Mouse (Mus musculus): ENCODE measurements around the gene Sel1l3. TPM values are rescaled to one million over a fixed set of nuclear protein-coding genes. Genes with fewer than 3 reads are reported as not detected.

The Sel1l3 gene
- polyA plus RNA-seq, 1 experiment from 2014 or later, result 0.05 TPM

DNA sequence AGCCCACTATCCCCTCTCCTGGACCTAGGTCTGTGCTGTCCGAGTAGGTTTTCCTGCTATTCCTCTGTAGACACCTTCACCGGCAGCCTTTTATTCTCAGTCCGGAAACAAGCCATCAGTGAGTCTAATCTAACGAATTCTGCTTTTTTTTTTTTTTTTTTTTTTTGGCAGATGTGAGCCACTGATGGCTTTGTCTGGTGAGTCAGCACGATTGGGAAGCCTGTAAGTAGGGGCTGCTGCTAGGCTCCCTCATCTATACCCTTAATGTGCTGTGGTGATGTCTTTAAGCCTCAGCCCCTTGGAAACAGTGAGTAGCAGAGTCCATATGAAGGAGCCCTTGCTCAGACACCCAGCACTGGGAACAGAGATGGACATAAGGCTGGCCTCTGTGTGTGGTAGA is 60.6 kb downstream of the Sel1l3 start:
- no peaks in the 10 kb centered on the region for H3K36me3 ChIP-seq
- H3K4me3 ChIP-seq (replicated peaks), result no peak overlapping the region
- DNase-seq (no peak), ATAC-seq (ENCODE audit: low read depth) (no peak)
- WGBS (ENCODE audit: insufficient replicate concordance), result 54% methylated on average over 5 of the region's 5 CpGs
- no peaks in the 10 kb centered on the region for H3K4me1 ChIP-seq (replicated peaks)
- no peaks in the 10 kb centered on the region for H3K9me3 ChIP-seq (replicated peaks)
- no peaks in the 10 kb centered on the region for H3K27me3 ChIP-seq
- H3K27ac ChIP-seq, result no peak overlapping the region
- H3K4me2 ChIP-seq, result no peak overlapping the region
- no peak overlapping the region for H3K9ac ChIP-seq

DNA sequence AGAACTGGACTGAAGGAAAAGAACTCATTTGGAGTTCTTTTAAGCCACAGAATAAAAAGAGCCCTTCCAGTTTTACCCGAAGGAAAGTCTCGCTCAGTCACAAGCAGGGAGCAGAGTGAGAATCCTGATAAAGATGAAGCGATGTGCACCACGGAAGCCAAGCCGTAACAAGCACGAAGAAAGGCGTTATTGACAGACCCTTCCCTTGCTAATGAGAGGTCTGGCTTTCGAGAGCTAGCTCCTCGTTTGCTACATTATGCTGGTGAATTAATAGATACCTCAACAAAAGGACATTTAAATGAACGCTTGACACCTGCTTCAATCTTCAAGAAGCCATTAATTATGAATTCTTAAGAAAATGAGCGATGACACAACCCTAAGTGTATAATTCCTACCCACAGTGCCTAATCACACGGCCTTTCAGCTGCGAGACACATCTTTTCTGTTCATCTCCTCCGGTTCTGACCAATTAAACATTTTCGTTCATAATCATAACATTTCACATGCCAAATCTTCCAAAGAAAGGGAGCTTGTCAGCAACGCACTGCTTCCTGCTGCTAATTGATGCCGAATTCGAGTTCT is 62.3 kb downstream of the Sel1l3 start:
- Histone ChIP-seq H3K4me1 (replicated peaks) (no peaks in the 10 kb centered on the region), H3K27ac (no peak overlapping the region), H3K36me3 (no peaks in the 10 kb centered on the region), H3K27me3 (no peaks in the 10 kb centered on the region), H3K9ac (no peak overlapping the region), H3K4me3 (replicated peaks) (no peak overlapping the region), H3K4me2 (no peak overlapping the region), H3K9me3 (replicated peaks) (no peaks in the 10 kb centered on the region)
- 64% methylated on average over 18 of the region's 18 CpGs for WGBS (ENCODE audit: insufficient replicate concordance)
- ATAC-seq (ENCODE audit: low read depth), result no peak
- no peak for DNase-seq

GRCm38 (mm10) chr5:53148960-53149685 is 64.6 kb downstream of the Sel1l3 start:
- no peaks in the 10 kb centered on the region for H3K4me1 ChIP-seq (replicated peaks)
- no peak overlapping the region for H3K9ac ChIP-seq
- H3K4me3 ChIP-seq (replicated peaks), result no peak overlapping the region
- no peaks in the 10 kb centered on the region for H3K9me3 ChIP-seq (replicated peaks)
- H3K4me2 ChIP-seq, result no peak overlapping the region
- 69% methylated on average over 7 of the region's 7 CpGs for WGBS (ENCODE audit: insufficient replicate concordance)
- no peak overlapping the region for H3K27ac ChIP-seq
- no peaks in the 10 kb centered on the region for H3K36me3 ChIP-seq
- ATAC-seq (ENCODE audit: low read depth) (no peak), DNase-seq (no peak)
- H3K27me3 ChIP-seq, result no peaks in the 10 kb centered on the region

DNA sequence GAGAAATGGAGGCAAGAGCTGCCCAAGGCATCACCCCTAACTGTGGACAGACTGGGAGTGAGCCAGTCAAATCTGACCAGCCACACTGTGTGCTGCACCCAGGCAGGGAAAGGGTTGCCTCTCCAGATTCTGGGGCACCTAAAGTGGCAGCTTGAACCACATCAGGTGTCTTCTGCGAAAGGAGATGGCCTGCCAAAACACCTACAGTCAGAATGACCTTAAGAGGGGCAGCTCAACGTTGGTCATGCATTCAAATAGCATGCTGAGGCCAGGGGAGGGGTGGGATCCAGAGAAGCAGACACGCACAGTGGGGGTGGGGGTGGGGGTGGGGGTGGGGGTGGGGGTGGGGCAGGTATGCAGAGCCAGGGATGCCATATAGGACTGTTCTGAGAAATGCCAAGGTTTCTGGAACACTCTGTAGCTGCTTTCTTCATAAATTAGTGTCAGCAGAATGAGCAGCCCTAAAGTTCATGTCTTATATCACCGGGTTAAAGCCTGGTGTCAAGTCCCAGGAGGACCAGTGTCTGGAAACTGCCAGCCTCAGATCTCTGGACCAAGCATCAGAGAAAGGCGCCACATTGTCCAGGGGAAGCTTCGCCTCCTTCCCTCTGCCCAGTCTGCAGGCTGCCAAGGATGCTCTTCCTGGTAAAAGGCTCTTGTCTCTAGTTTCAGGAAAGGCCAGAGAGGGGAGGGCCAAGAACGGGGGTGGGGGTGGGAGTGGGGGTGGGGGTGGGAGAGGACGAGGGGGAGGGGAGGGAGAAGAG is 65.4 kb downstream of the Sel1l3 start:
- no peaks in the 10 kb centered on the region for H3K36me3 ChIP-seq
- H3K4me2 ChIP-seq, result no peak overlapping the region
- H3K27me3 ChIP-seq, result no peaks in the 10 kb centered on the region
- ATAC-seq (ENCODE audit: low read depth) (no peak), DNase-seq (no peak)
- no peak overlapping the region for H3K27ac ChIP-seq
- no peak overlapping the region for H3K4me3 ChIP-seq (replicated peaks)
- no peaks in the 10 kb centered on the region for H3K4me1 ChIP-seq (replicated peaks)
- H3K9me3 ChIP-seq (replicated peaks), result no peaks in the 10 kb centered on the region
- H3K9ac ChIP-seq, result no peak overlapping the region
- WGBS (ENCODE audit: insufficient replicate concordance), result 45% methylated on average over 8 of the region's 8 CpGs

DNA sequence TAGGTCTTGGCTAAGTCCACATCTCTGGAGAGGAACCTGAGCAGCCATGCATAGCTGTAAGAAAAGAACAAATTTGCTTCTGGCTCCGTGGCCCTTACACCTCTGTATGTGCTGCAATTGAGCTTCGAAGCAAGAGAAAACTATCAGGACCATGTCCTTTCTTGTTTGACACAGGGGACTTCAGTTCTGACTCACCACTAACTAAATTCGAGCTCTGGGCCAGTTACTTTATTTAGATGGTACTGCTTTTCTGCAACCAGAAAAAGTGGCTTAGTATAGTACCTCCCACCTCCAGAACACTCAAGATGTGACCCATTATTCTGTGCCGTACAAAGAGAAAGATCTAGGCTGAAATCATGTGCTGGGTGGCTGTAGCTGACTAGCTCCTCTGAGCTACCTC is 66.3 kb downstream of the Sel1l3 start:
- no peaks in the 10 kb centered on the region for H3K27me3 ChIP-seq
- DNase-seq (no peak), ATAC-seq (ENCODE audit: low read depth) (no peak)
- H3K9me3 ChIP-seq (replicated peaks), result no peaks in the 10 kb centered on the region
- H3K4me1 ChIP-seq (replicated peaks), result no peaks in the 10 kb centered on the region
- WGBS (ENCODE audit: insufficient replicate concordance), result 61% methylated on average over 4 of the region's 4 CpGs
- H3K27ac ChIP-seq, result no peak overlapping the region
- no peak overlapping the region for H3K9ac ChIP-seq
- H3K4me2 ChIP-seq, result no peak overlapping the region
- H3K4me3 ChIP-seq (replicated peaks), result no peak overlapping the region
- H3K36me3 ChIP-seq, result no peaks in the 10 kb centered on the region

DNA sequence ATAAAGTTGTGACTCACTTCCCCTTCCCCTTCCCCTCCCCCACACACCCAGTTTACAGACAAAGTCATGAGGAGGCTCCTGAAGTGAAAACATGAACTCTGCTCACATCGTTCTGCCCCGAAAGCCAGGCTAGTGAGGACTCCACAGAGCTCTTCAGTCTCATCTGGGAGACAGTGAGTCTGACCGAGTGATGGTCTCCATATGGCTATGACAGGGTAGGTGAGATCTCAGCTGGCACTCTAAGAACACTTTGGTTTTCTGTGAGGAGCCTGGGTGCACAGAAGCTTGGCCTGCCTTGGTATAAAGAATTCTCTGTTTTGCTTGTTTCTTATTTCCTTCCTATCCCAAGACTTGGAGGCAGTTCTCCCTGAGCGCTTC is 67.1 kb downstream of the Sel1l3 start:
- Histone ChIP-seq H3K4me3 (replicated peaks) (no peak overlapping the region), H3K27me3 (no peaks in the 10 kb centered on the region), H3K9ac (no peak overlapping the region), H3K9me3 (replicated peaks) (no peaks in the 10 kb centered on the region), H3K4me1 (replicated peaks) (no peaks in the 10 kb centered on the region), H3K27ac (no peak overlapping the region), H3K4me2 (no peak overlapping the region), H3K36me3 (no peaks in the 10 kb centered on the region)
- DNase-seq (no peak), ATAC-seq (ENCODE audit: low read depth) (no peak)
- 58% methylated on average over 4 of the region's 4 CpGs for WGBS (ENCODE audit: insufficient replicate concordance)

GRCm38 (mm10) chr5:53146049-53146683 is 67.6 kb downstream of the Sel1l3 start:
- H3K36me3 ChIP-seq, result no peaks in the 10 kb centered on the region
- WGBS (ENCODE audit: insufficient replicate concordance), result 62% methylated on average over 10 of the region's 10 CpGs
- DNase-seq (no peak), ATAC-seq (ENCODE audit: low read depth) (no peak)
- H3K9me3 ChIP-seq (replicated peaks), result no peaks in the 10 kb centered on the region
- H3K4me2 ChIP-seq, result no peak overlapping the region
- H3K27me3 ChIP-seq, result no peaks in the 10 kb centered on the region
- H3K4me3 ChIP-seq (replicated peaks), result no peak overlapping the region
- H3K4me1 ChIP-seq (replicated peaks), result no peaks in the 10 kb centered on the region
- no peak overlapping the region for H3K9ac ChIP-seq
- H3K27ac ChIP-seq, result no peak overlapping the region

DNA sequence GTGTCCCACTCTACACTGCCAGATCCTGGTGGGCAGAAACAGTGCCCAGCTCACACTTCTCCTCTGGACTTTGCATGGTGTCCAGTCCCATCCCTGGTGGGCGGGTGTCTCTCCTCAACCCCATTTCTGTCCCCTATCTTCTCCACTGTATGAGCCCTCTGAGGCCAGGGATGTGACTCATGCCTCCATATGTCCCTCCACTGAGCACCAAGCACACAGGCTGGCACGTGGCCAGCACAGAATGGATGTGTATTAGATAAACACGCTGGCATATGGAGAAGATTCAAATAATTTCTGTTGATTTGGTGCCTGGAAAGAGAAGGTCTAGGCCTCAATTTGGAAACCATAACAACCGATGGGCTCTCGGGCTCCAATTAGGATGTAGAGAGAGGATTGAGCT is 71.1 kb downstream of the Sel1l3 start:
- no peak for ATAC-seq (ENCODE audit: low read depth)

GRCm38 (mm10) chr5:53140158-53140927 is 73.4 kb downstream of the Sel1l3 start:
- no peak for DNase-seq
- no peak for ATAC-seq (ENCODE audit: low read depth)
- Histone ChIP-seq H3K27ac (no peak overlapping the region), H3K4me3 (replicated peaks) (no peak overlapping the region), H3K9ac (no peak overlapping the region), H3K4me1 (replicated peaks) (no peaks in the 10 kb centered on the region), H3K4me2 (no peak overlapping the region), H3K9me3 (replicated peaks) (no peaks in the 10 kb centered on the region), H3K36me3 (no peaks in the 10 kb centered on the region), H3K27me3 (no peaks in the 10 kb centered on the region)
- WGBS (ENCODE audit: insufficient replicate concordance), result 60% methylated on average over 8 of the region's 8 CpGs

More for the DNA sequence above, 71.1 kb downstream of the Sel1l3 start:
- no peak for DNase-seq
- no peaks in the 10 kb centered on the region for H3K27me3 ChIP-seq
- H3K9ac ChIP-seq, result no peak overlapping the region
- 57% methylated on average over 5 of the region's 5 CpGs for WGBS (ENCODE audit: insufficient replicate concordance)
- no peaks in the 10 kb centered on the region for H3K9me3 ChIP-seq (replicated peaks)
- H3K36me3 ChIP-seq, result no peaks in the 10 kb centered on the region
- no peak overlapping the region for H3K4me2 ChIP-seq
- H3K4me3 ChIP-seq (replicated peaks), result no peak overlapping the region
- no peaks in the 10 kb centered on the region for H3K4me1 ChIP-seq (replicated peaks)
- H3K27ac ChIP-seq, result no peak overlapping the region

- no peak for ATAC-seq (ENCODE audit: low read depth)
- Histone ChIP-seq H3K4me1 (replicated peaks) (no peaks in the 10 kb centered on the region), H3K4me2 (no peak overlapping the region), H3K27me3 (no peaks in the 10 kb centered on the region), H3K27ac (no peak overlapping the region), H3K9me3 (replicated peaks) (no peaks in the 10 kb centered on the region), H3K36me3 (no peaks in the 10 kb centered on the region), H3K9ac (no peak overlapping the region), H3K4me3 (replicated peaks) (no peak overlapping the region)
- 39% methylated on average over 11 of the region's 11 CpGs for WGBS (ENCODE audit: insufficient replicate concordance)
- no peak for DNase-seq
Measured at GRCm38 (mm10) chr5:53139566-53139965, 74.2 kb downstream of the Sel1l3 start.

GRCm38 (mm10) chr5:53139140-53139539 is 74.6 kb downstream of the Sel1l3 start:
- H3K27me3 ChIP-seq, result no peaks in the 10 kb centered on the region

More at GRCm38 (mm10) chr5:53139140-53139539, 74.6 kb downstream of the Sel1l3 start:
- Histone ChIP-seq H3K27ac (no peak overlapping the region), H3K4me3 (replicated peaks) (no peak overlapping the region), H3K4me2 (no peak overlapping the region), H3K36me3 (no peaks in the 10 kb centered on the region), H3K9me3 (replicated peaks) (no peaks in the 10 kb centered on the region), H3K9ac (no peak overlapping the region), H3K4me1 (replicated peaks) (no peaks in the 10 kb centered on the region)
- DNase-seq, result no peak
- WGBS (ENCODE audit: insufficient replicate concordance), result 40% methylated on average over 4 of the region's 4 CpGs
- ATAC-seq (ENCODE audit: low read depth), result no peak

All from liver, embryonic 13.5 days (tissue).